In genomic region chr8:87471603-87472270, GRCm38 (mm10) we compare ENCODE assay signal across 8 mouse cellular contexts. TPM values are rescaled to one million over a fixed set of nuclear protein-coding genes. Genes with fewer than 3 reads are reported as not detected.
DNase-seq lines count a peak whose midpoint lies in the region; ATAC-seq lines count a peak whose summit lies in the region.

No protein-coding gene starts in this region.

- under 1% methylated on average over 35 of the region's 36 CpGs for WGBS in intestine, embryonic 16.5 days
- 1% methylated on average over 33 of the region's 36 CpGs for WGBS in neural tube, embryonic 14.5 days

- H3K9ac ChIP-seq in intestine, embryonic 16.5 days (ENCODE audit: low read depth, low read length) = peak overlapping the region; percentile 43; the same call in 1 of the 2 replicates
- peak overlapping the region; percentile 72 for H3K9ac ChIP-seq in neural tube, embryonic 14.5 days (replicated peaks; ENCODE audit: low read depth, low read length)

- H3K27me3 ChIP-seq in intestine, embryonic 16.5 days (replicated peaks; ENCODE audit: control insufficient read depth, insufficient read depth, low read length) = peaks cover 78% of the 10 kb centered on the region
- peaks cover 23% of the 10 kb centered on the region for H3K27me3 ChIP-seq in neural tube, embryonic 14.5 days (ENCODE audit: control insufficient read depth, insufficient read depth, low read length)

- no peaks in the 10 kb centered on the region for H3K9me3 ChIP-seq in intestine, embryonic 16.5 days (ENCODE audit: control insufficient read depth, low read length)
- H3K9me3 ChIP-seq in neural tube, embryonic 14.5 days (ENCODE audit: control insufficient read depth, low read length) = no peaks in the 10 kb centered on the region

- peak overlapping the region; percentile 97 for H3K4me2 ChIP-seq in intestine, embryonic 16.5 days (ENCODE audit: low read depth, low read length)
- H3K4me2 ChIP-seq in neural tube, embryonic 14.5 days (ENCODE audit: low read depth, low read length) = peak overlapping the region; percentile 90

- ATAC-seq in cerebellum, adult (ENCODE audit: insufficient number of reproducible peaks, low FRiP score, low TSS enrichment) = no peak
- peak; percentile 21; the same call in 1 of the 2 replicates for ATAC-seq in intestine, embryonic 16.5 days
- peak; percentile 68 for ATAC-seq in neural tube, embryonic 14.5 days (ENCODE audit: low read depth)

- no peak overlapping the region for H3K27ac ChIP-seq in intestine, embryonic 16.5 days (ENCODE audit: low read length)
- peak overlapping the region; percentile 80 for H3K27ac ChIP-seq in neural tube, embryonic 14.5 days (ENCODE audit: low read depth, low read length)

- no peaks in the 10 kb centered on the region for H3K36me3 ChIP-seq in intestine, embryonic 16.5 days (ENCODE audit: control insufficient read depth, insufficient read depth, low read length)
- no peaks in the 10 kb centered on the region for H3K36me3 ChIP-seq in neural tube, embryonic 14.5 days (ENCODE audit: control insufficient read depth, insufficient read depth, low read length)

- H3K4me3 ChIP-seq in intestine, embryonic 16.5 days (ENCODE audit: low read length) = peak overlapping the region; percentile 60
- H3K4me3 ChIP-seq in neural tube, embryonic 14.5 days (ENCODE audit: low read depth, low read length) = peak overlapping the region; percentile 65

- DNase-seq in cerebellum, adult 11-12 months = peak; percentile 70
- peak; percentile 13 for DNase-seq in right cerebral cortex, postnatal 25 days
- no peak for DNase-seq in right cerebral cortex, postnatal 36 days (ENCODE audit: low spot score in 2 of 2)
- no peak for DNase-seq in spleen, postnatal 14 days (ENCODE audit: low spot score in 2 of 2)
- DNase-seq in spleen, postnatal 36 days (ENCODE audit: low spot score in 2 of 2) = no peak

- H3K4me1 ChIP-seq in intestine, embryonic 16.5 days (ENCODE audit: control insufficient read depth, insufficient read depth, low read length) = peaks cover 28% of the 10 kb centered on the region
- H3K4me1 ChIP-seq in neural tube, embryonic 14.5 days (ENCODE audit: control insufficient read depth, insufficient read depth, low read length) = peaks cover 20% of the 10 kb centered on the region

RNA-seq across cellular contexts. Expression of gene Cbln1, which starts 0.7 kb away (rescaled TPM):
- not detected in 2 replicates for polyA plus RNA-seq in intestine, embryonic 16.5 days (2015; fragmentation: Nextera tagmentation; extraction: Ambion mirVana)
- 32.8 and 36.6 TPM in 2 replicates for polyA plus RNA-seq in neural tube, embryonic 14.5 days (2014; fragmentation: Nextera tagmentation; extraction: Ambion mirVana)

Comparison
In these comparisons a context has a peak if more than half of its experiments do, and no peak if none do; other contexts are left out.
1. DNase-seq: peak in cerebellum, adult 11-12 months (single experiment) and right cerebral cortex, postnatal 25 days (single experiment); none in right cerebral cortex, postnatal 36 days (0 of 2), spleen, postnatal 14 days (0 of 2) and spleen, postnatal 36 days (0 of 2).
2. RNA of gene Cbln1, which starts 0.7 kb away (polyA plus RNA-seq): 32.8 to 36.6 TPM in neural tube, embryonic 14.5 days; not detected in intestine, embryonic 16.5 days; every median in the first group is over 10 times any median in the second.